Mouse (Mus musculus): Measurements from ENCODE around the gene Wbp2nl. TPM values are rescaled to one million over a fixed set of nuclear protein-coding genes. Genes with fewer than 3 reads are reported as not detected.

Wbp2nl gene
- total and polyA plus RNA-seq, 2 experiments from 2014 or later, result 0.42 to 1.00 TPM

DNA sequence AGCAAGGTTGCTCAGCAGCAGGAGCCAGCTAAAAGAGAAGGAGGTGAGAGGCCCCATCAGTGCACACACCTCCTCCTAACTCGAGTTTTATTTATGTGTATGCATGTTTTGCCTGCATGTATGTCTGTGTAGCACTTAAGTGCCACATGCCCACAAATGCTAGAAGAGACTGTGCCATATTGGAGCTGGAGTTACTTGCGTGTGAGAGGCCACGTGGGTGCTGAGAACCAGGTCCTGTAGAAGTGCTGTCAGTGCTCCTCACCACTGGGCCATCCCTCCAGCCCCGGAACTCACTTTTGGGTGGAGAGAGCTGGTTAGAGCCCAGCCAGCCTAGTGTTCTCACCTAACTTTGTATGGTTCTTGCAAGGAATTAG is 48.5 kb downstream of the Wbp2nl start:
- Histone ChIP-seq H3K4me3 (ENCODE audit: low read depth, low read length) (peak overlapping the region; percentile 72; the same call in 1 of the 2 replicates), H3K27ac (ENCODE audit: low read depth, low read length) (no peak overlapping the region), H3K4me2 (ENCODE audit: low read depth) (peak overlapping the region; percentile 86), H3K9me3 (ENCODE audit: low read length) (no peaks in the 10 kb centered on the region), H3K9ac (0 out of 2 replicates have a peak overlapping the region, but pooled peaks have one; percentile 80), H3K27me3 (ENCODE audit: insufficient read depth, low read length) (no peaks in the 10 kb centered on the region), H3K36me3 (ENCODE audit: insufficient read depth) (peaks cover 31% of the 10 kb centered on the region), H3K4me1 (ENCODE audit: insufficient read depth) (peaks cover 13% of the 10 kb centered on the region)
- DNase-seq (no peak), ATAC-seq (no peak)
- TF ChIP-seq CTCF (IDR thresholded peaks at IDR 0.05; ENCODE audit: low read depth), result no peak
- 83% methylated on average over 4 of the region's 4 CpGs for WGBS

- ATAC-seq, result no peak
- Histone ChIP-seq H3K36me3 (ENCODE audit: insufficient read depth) (peaks cover 31% of the 10 kb centered on the region), H3K4me1 (ENCODE audit: insufficient read depth) (peaks cover 18% of the 10 kb centered on the region), H3K4me2 (ENCODE audit: low read depth) (no peak overlapping the region), H3K9ac (no peak overlapping the region), H3K27ac (ENCODE audit: low read depth, low read length) (no peak overlapping the region), H3K27me3 (ENCODE audit: insufficient read depth, low read length) (no peaks in the 10 kb centered on the region), H3K4me3 (ENCODE audit: low read depth, low read length) (no peak overlapping the region), H3K9me3 (ENCODE audit: low read length) (no peaks in the 10 kb centered on the region)
- no peak for TF ChIP-seq CTCF (IDR thresholded peaks at IDR 0.05; ENCODE audit: low read depth)
- 93% methylated on average over 12 of the region's 12 CpGs for WGBS
- no peak for DNase-seq
Observed at GRCm38 (mm10) chr15:82347852-82348251, 49.1 kb downstream of the Wbp2nl start.

DNA sequence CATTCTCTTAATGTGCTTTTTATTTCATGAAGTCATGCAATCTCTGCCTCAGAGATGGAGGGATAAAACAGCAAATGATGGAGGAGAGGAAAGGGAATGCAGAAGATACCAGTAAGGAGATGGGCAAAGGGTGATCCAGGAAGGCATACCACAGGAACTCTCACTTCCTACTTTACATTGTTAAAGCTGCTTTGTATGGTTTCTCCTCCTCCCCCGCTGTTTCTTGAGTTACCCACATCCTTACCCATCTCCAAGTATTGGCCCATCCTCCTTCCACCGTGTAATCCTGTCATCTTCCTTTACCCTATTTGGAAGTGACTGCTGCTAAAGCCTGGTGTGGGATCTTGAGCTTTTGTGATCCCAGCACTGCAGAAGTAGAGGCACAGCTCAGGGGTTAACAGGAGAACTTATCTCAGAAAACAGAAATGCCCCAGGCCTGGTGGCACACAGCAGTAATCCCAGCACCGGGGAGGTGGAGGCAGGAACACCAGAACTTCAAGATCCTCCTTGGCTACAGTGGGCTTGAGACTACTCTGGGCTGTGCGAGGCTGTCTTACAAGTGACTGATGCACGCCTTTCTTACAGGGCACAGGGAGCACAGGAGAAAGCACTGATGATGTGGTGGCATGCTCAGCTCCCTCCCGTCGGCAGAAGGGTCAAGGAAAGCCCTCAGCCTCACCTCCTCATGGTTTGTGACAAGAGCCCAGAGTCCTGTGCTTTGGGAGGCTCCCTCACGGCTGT is 49.7 kb downstream of the Wbp2nl start:
- 88% methylated on average over 8 of the region's 8 CpGs for WGBS
- H3K27ac ChIP-seq (ENCODE audit: low read depth, low read length), result no peak overlapping the region

DNA sequence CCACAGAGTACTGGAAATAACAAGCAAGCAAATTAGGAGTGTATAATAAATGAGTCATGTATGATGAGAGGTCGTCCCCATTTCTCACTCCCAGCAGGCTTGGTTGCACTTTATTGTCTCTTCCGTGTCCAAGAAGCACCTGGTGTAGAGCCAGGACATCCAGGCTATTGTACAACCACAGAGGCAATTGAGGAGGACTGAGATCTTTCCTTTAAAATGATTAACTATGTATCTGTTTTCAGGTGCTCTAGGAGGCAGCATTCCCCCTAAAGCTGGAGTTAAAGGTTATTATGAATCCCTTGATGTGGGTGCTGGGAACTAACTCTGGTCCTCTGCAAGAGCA is 50.2 kb downstream of the Wbp2nl start:
- no peak for ATAC-seq
- H3K9ac ChIP-seq, result no peak overlapping the region
- no peak overlapping the region for H3K4me3 ChIP-seq (ENCODE audit: low read depth, low read length)
- no peaks in the 10 kb centered on the region for H3K9me3 ChIP-seq (ENCODE audit: low read length)
- H3K4me1 ChIP-seq (ENCODE audit: insufficient read depth), result peaks cover 25% of the 10 kb centered on the region
- TF ChIP-seq CTCF (IDR thresholded peaks at IDR 0.05; ENCODE audit: low read depth), result no peak
- H3K36me3 ChIP-seq (ENCODE audit: insufficient read depth), result peaks cover 31% of the 10 kb centered on the region
- H3K27ac ChIP-seq (ENCODE audit: low read depth, low read length), result no peak overlapping the region
- no peak for DNase-seq
- 89% methylated on average over 2 of the region's 2 CpGs for WGBS
- H3K27me3 ChIP-seq (ENCODE audit: insufficient read depth, low read length), result no peaks in the 10 kb centered on the region
- H3K4me2 ChIP-seq (ENCODE audit: low read depth), result no peak overlapping the region

More for the DNA sequence above, 49.7 kb downstream of the Wbp2nl start:
- no peak for TF ChIP-seq CTCF (IDR thresholded peaks at IDR 0.05; ENCODE audit: low read depth)
- Histone ChIP-seq H3K4me1 (ENCODE audit: insufficient read depth) (peaks cover 24% of the 10 kb centered on the region), H3K9ac (no peak overlapping the region), H3K9me3 (ENCODE audit: low read length) (no peaks in the 10 kb centered on the region), H3K4me2 (ENCODE audit: low read depth) (no peak overlapping the region), H3K4me3 (ENCODE audit: low read depth, low read length) (no peak overlapping the region), H3K27me3 (ENCODE audit: insufficient read depth, low read length) (no peaks in the 10 kb centered on the region), H3K36me3 (ENCODE audit: insufficient read depth) (peaks cover 31% of the 10 kb centered on the region)
- ATAC-seq, result no peak
- no peak for DNase-seq

DNA sequence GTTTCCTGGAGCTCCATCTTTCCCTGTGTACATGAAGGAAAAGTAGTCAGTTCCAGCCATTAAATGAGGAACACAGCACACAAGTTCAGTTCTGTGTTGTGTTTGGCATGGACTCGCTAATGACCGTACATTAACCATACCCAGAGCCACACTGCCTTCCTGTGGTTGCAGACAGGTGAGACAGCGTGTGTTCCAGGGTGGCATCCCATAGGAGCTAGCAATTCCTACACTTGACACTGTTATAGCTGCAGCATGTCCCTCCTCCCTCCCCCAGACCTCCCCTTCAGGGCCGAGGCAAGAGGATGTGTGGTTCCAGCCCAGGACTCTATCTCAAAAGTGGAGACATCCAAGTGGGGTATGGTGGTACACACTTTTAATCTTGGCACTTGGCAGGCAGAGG is 51.6 kb downstream of the Wbp2nl start:
- H3K4me2 ChIP-seq (ENCODE audit: low read depth), result no peak overlapping the region
- no peak for ATAC-seq
- no peaks in the 10 kb centered on the region for H3K9me3 ChIP-seq (ENCODE audit: low read length)
- WGBS, result 89% methylated on average over 4 of the region's 4 CpGs
- no peak overlapping the region for H3K9ac ChIP-seq
- peaks cover 25% of the 10 kb centered on the region for H3K4me1 ChIP-seq (ENCODE audit: insufficient read depth)
- peaks cover 31% of the 10 kb centered on the region for H3K36me3 ChIP-seq (ENCODE audit: insufficient read depth)
- no peaks in the 10 kb centered on the region for H3K27me3 ChIP-seq (ENCODE audit: insufficient read depth, low read length)
- H3K27ac ChIP-seq (ENCODE audit: low read depth, low read length), result no peak overlapping the region
- DNase-seq, result no peak
- H3K4me3 ChIP-seq (ENCODE audit: low read depth, low read length), result no peak overlapping the region
- no peak for TF ChIP-seq CTCF (IDR thresholded peaks at IDR 0.05; ENCODE audit: low read depth)

GRCm38 (mm10) chr15:82351480-82351879 is 52.7 kb downstream of the Wbp2nl start:
- Histone ChIP-seq H3K4me1 (ENCODE audit: insufficient read depth) (peaks cover 23% of the 10 kb centered on the region), H3K27ac (ENCODE audit: low read depth, low read length) (no peak overlapping the region), H3K9me3 (ENCODE audit: low read length) (no peaks in the 10 kb centered on the region), H3K36me3 (ENCODE audit: insufficient read depth) (peaks cover 31% of the 10 kb centered on the region), H3K9ac (no peak overlapping the region), H3K4me2 (ENCODE audit: low read depth) (no peak overlapping the region), H3K27me3 (ENCODE audit: insufficient read depth, low read length) (no peaks in the 10 kb centered on the region), H3K4me3 (ENCODE audit: low read depth, low read length) (no peak overlapping the region)
- ATAC-seq (no peak), DNase-seq (no peak)
- TF ChIP-seq CTCF (IDR thresholded peaks at IDR 0.05; ENCODE audit: low read depth), result no peak
- WGBS, result 89% methylated on average over 3 of the region's 3 CpGs

DNA sequence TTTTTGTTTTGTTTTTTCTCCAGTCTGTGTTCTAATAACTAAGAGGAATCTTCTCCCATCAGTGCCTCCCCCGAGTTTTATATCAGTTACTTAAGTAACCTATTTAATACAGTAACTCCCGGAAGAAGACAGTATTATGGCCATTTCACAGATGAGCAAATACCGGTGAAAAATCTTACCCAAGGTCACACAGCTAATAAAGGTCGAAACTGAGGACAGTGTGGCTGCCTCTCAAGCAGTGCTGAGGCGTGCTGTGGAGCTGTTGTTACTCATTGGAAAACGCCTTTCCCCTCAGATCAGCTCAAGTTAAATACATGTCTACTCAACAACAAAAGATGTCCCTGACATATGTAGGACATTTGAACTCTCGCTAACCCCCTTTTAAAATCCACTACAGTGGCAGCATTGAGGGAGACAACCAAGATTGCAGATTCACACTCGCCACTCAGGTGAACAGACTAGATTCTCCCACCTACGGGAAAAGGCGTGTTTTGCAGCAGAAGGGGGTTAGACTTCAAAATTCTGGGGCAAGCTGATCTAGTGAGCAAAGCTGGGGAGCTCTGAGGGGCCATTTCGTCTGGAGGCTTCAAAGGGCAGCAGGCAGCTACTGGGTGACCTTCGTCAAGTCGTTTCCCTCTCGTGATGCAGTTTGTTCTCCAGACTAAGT is 54.5 kb downstream of the Wbp2nl start:
- Histone ChIP-seq H3K9ac (peak overlapping the region; percentile 99), H3K27ac (ENCODE audit: low read depth, low read length) (peak overlapping the region; percentile 88; the same call in 1 of the 2 replicates), H3K4me2 (ENCODE audit: low read depth) (peak overlapping the region; percentile 78), H3K9me3 (ENCODE audit: low read length) (no peaks in the 10 kb centered on the region), H3K4me3 (ENCODE audit: low read depth, low read length) (peak overlapping the region; percentile 97), H3K27me3 (ENCODE audit: insufficient read depth, low read length) (no peaks in the 10 kb centered on the region), H3K36me3 (ENCODE audit: insufficient read depth) (peaks cover 26% of the 10 kb centered on the region), H3K4me1 (ENCODE audit: insufficient read depth) (peaks cover 11% of the 10 kb centered on the region)
- no peak for DNase-seq
- 28% methylated on average over 14 of the region's 14 CpGs for WGBS
- TF ChIP-seq CTCF (IDR thresholded peaks at IDR 0.05; ENCODE audit: low read depth), result no peak
- no peak for ATAC-seq

All from forebrain, postnatal 0 days (tissue).